Mouse (Mus musculus): ENCODE data around the gene Nyap1. TPM values are rescaled to one million over a fixed set of nuclear protein-coding genes. Genes with fewer than 3 reads are reported as not detected.
"Not testable (repeated sequence)": the region's sequence is repeated elsewhere in the genome, so short reads cannot be mapped to it uniquely, and the experiment has no call there.

The Nyap1 gene
- polyA plus RNA-seq, 1 experiment: 5.7 TPM

DNA sequence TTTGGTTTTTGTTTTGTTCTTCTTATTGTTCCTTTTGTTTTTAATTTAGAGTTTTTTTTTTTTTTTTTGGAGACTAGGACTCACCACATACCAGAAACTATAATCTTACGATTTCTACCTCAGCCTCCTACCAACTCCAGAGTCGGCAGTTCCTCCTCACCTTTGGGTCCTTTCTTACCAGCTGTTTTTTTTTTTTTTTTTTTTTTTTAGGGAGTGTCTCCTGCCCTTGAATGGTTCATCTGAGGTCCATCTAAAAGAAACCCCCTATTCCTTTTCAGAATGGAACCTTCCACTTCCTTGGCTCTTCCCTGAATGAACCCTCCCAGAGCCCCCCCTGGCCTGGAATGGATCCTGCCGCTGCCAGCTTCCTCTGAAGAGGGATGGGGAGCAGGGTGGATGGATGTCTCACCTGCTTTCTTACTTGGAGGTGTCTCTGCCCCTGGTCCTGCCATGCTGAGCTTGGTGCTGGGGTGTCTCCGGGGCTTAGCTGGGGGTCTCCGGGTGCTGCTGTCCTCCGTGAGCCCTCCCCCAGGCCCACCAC, 3.9 kb downstream of the Nyap1 start:
- Histone ChIP-seq H3K4me1 (ENCODE audit: control insufficient read depth, insufficient read depth, low read length) (peaks cover 11% of the 10 kb centered on the region), H3K4me3 (ENCODE audit: insufficient read depth, low read length) (no peak overlapping the region), H3K27ac (ENCODE audit: insufficient read depth, low read length) (no peak overlapping the region)
- TF ChIP-seq POLR2A (IDR thresholded peaks at IDR 0.05; ENCODE audit: low read depth, low read length): no peak
- TF ChIP-seq CTCF (IDR thresholded peaks at IDR 0.05; ENCODE audit: borderline replicate concordance, insufficient read depth, low read length): no peak

DNA sequence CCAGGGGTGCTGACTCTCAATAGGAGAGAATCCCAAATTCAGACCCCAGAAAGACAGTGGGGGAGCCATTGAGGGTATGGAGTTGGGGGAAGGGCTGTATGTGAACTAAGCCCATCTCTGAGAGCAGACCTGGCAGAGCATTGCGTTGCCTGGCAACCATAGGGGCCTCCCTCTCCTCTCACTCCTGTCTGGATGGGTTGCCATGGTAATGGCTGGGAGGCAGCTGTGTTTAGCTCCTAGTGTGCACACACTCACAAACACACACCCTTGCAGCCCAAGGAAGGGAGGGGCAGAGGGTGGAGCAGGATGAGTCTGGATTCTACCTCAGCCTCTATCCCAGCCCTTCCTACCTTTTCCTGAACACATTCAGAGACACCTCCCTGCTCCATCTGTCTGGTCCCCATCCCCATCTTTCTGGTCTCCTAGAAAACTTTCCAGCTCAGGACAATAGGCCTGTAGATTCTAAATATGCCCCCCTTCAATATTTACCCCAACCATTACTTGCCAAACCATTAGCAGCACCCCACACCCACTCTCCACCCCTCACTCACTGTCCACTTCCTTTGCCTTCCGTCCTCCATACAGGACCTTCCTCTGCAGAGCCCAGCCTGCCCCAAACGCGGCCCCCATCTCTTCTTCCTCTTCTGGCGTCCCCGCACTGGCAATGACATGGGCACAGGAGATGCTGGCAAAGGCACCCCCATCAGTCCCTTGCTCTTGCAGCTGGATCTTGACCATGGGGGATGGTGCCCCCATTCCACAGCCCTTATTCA, 6.9 kb downstream of the Nyap1 start:
- Histone ChIP-seq H3K27ac (ENCODE audit: insufficient read depth, low read length) (no peak overlapping the region), H3K4me3 (ENCODE audit: insufficient read depth, low read length) (no peak overlapping the region), H3K4me1 (ENCODE audit: control insufficient read depth, insufficient read depth, low read length) (peaks cover 4% of the 10 kb centered on the region)
- no peak for TF ChIP-seq CTCF (IDR thresholded peaks at IDR 0.05; ENCODE audit: borderline replicate concordance, insufficient read depth, low read length)
- TF ChIP-seq POLR2A (IDR thresholded peaks at IDR 0.05; ENCODE audit: low read depth, low read length): no peak

DNA sequence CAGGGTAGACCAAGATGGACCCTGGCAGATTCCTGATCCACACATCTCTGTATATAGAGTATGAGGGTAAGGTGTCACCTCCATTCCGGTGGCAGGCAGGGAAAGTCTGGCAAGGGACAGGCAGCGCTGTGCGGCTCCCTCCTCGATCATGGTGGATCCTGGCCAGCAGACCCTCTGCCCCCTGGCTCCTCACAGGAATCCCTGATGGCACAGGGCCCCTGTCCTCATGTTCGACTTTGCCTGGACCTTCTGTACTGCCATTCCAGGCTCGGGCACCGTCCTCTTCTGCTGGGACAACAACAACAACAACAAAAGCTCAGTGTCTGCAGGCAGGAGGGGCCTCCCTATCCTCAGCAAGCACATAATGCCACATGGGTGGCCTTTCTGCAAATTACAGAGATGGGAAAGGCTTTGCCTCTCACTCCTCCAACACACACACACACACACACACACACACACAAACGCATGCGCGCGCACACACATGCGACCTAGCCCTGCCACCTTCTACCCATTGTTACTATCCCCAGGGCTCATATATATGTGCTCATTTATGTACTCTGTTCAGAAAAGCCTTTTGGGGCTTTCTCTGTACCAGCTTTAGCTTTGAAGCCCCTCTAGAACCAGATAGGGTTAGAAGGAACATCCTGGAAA, 7.6 kb downstream of the Nyap1 start:
- Histone ChIP-seq H3K4me3 (ENCODE audit: insufficient read depth, low read length) (no peak overlapping the region), H3K27ac (ENCODE audit: insufficient read depth, low read length) (no peak overlapping the region), H3K4me1 (ENCODE audit: control insufficient read depth, insufficient read depth, low read length) (no peaks in the 10 kb centered on the region)
- no peak for TF ChIP-seq CTCF (IDR thresholded peaks at IDR 0.05; ENCODE audit: borderline replicate concordance, insufficient read depth, low read length)
- no peak for TF ChIP-seq POLR2A (IDR thresholded peaks at IDR 0.05; ENCODE audit: low read depth, low read length)

DNA sequence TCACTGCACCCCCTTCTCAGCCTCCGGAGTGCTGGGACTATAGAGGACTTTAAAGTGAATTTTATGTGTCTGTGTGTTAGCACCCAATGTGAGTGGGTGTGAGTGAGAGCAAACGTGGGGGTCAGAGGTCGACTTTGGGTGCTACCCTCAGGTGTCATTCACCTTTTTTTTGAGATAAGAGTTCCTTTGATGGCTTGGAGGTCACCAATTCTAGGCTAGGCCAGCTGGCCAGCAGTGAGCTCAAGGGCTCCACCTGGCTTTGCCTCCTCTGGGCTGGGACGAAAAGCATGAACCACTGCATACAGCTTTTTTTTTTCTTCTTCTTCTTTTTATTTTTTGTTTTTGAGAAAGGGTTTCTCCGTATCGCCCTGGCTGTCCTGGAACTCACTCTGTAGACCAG, 14.6 kb downstream of the Nyap1 start:
- H3K4me1 ChIP-seq (ENCODE audit: control insufficient read depth, insufficient read depth, low read length): no peaks in the 10 kb centered on the region
- H3K4me3 ChIP-seq (ENCODE audit: insufficient read depth, low read length): no peak overlapping the region
- TF ChIP-seq POLR2A (IDR thresholded peaks at IDR 0.05; ENCODE audit: low read depth, low read length): no peak
- no peak for TF ChIP-seq CTCF (IDR thresholded peaks at IDR 0.05; ENCODE audit: borderline replicate concordance, insufficient read depth, low read length)
- H3K27ac ChIP-seq (ENCODE audit: insufficient read depth, low read length): no peak overlapping the region

GRCm38 (mm10) chr5:137723840-137724239, 17.6 kb downstream of the Nyap1 start:
- Histone ChIP-seq H3K4me3 (ENCODE audit: insufficient read depth, low read length) (no peak overlapping the region), H3K27ac (ENCODE audit: insufficient read depth, low read length) (no peak overlapping the region), H3K4me1 (ENCODE audit: control insufficient read depth, insufficient read depth, low read length) (no peaks in the 10 kb centered on the region)
- no peak for TF ChIP-seq CTCF (IDR thresholded peaks at IDR 0.05; ENCODE audit: borderline replicate concordance, insufficient read depth, low read length)
- no peak for TF ChIP-seq POLR2A (IDR thresholded peaks at IDR 0.05; ENCODE audit: low read depth, low read length)

DNA sequence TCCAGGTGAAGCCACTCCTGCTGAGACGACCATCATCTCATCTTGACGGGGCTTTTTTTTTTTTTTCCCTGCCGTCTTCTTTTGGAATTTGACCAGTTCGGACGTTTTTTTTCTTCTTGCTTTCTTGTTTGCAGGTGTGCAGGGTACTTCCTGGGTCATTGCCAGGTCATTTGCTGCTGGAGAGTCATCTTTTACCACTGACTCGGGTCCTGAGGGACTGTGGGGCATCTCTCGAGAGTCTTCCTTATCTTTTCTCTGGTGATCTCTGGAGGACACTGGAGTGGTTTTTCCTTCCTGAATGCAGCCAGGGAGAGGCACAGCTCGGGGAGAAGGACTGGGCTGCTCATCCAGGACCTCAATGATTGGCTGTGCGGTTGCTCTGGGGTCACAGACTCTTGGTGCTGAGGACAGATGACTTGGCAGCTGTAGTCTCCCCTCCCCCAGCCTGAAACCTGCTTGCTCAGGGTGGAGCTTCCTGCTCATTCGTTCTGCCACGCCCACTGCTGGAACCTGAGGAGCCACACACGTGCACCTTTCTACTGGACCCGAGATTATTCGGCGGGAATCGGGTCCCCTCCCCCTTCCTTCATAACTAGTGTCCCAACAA, 20.7 kb downstream of the Nyap1 start:
- not testable (repeated sequence) for H3K27ac ChIP-seq (ENCODE audit: insufficient read depth, low read length); H3K4me1 ChIP-seq (ENCODE audit: control insufficient read depth, insufficient read depth, low read length); H3K4me3 ChIP-seq (ENCODE audit: insufficient read depth, low read length)

DNA sequence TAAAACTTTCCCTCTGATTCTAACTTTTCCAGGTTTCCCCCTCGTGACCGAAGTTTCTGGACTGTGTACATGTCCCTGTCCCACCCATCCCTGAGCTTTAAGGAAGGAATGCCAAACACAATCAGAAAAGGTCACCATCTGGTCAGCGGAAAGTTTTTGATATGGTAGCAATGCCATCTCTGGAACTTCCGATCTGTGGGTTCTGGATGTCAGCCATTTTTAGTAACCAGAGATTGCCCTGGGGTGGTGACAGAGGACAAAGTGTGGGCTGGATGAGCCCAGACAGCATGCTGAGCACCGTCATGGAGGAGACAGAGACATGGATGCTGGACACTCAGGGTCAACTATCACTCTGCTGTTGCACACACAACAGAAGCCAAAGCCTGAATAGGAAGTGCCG, 22.3 kb downstream of the Nyap1 start:
- H3K4me3 ChIP-seq (ENCODE audit: insufficient read depth, low read length): no peak overlapping the region
- no peaks in the 10 kb centered on the region for H3K4me1 ChIP-seq (ENCODE audit: control insufficient read depth, insufficient read depth, low read length)
- H3K27ac ChIP-seq (ENCODE audit: insufficient read depth, low read length): no peak overlapping the region
- TF ChIP-seq CTCF (IDR thresholded peaks at IDR 0.05; ENCODE audit: borderline replicate concordance, insufficient read depth, low read length): no peak
- no peak for TF ChIP-seq POLR2A (IDR thresholded peaks at IDR 0.05; ENCODE audit: low read depth, low read length)

DNA sequence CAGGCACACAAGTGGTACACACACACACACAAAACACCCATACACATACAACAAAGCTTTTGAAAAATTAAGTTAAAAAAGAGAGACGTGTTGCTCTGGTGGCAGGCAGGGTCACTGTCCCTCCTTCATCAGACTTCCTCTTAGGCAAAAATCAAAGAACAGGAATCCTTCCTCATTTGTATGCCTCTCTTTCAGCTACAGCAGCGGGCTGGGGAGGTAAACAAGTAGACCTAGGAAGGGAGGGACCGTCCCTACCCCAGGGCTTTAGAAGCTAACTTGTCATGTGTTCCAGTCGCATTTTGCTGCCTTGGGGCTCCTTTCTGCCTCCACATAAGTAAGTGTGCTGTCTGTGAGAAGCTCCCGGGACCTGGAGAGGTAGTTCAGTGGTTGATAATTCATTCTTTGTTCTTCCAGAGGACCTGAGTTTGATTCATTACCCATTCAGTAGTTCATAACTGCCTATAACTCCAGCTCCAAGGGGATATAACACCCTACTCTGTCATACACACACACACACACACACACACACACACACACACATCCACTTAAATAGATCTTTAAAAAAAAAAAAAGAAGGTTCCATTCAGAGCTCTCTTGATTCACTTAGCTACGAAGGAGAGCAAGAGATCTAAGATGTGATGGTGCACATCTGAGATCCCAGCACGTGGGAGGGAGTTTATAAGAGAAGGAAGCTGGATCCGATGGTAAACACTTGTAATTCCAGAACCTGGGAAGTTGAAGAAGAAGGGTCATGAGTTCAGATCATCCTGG, 23.2 kb downstream of the Nyap1 start:
- no peak overlapping the region for H3K27ac ChIP-seq (ENCODE audit: insufficient read depth, low read length)
- no peak overlapping the region for H3K4me3 ChIP-seq (ENCODE audit: insufficient read depth, low read length)
- TF ChIP-seq POLR2A (IDR thresholded peaks at IDR 0.05; ENCODE audit: low read depth, low read length) (no peak), CTCF (IDR thresholded peaks at IDR 0.05; ENCODE audit: borderline replicate concordance, insufficient read depth, low read length) (no peak)
- H3K4me1 ChIP-seq (ENCODE audit: control insufficient read depth, insufficient read depth, low read length): no peaks in the 10 kb centered on the region

DNA sequence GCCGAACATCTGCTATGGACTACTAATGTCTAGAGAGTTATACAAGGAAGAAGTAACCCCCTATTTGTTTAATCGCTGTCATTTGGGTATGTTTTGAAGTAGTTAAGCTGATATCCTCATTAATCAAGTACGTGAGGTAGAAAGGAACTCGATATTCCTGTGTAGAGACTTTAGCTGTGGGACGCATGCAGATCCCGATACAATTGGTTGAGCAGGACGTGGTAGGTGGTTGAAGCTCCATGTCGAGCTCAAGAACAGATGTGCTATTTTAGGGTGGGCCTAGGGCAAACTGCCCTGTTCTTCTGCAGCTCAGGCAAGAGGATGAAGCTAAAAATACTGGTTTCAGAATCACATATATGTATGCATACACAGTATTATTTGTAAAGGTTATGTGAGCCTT, 25.7 kb downstream of the Nyap1 start:
- TF ChIP-seq CTCF (IDR thresholded peaks at IDR 0.05; ENCODE audit: borderline replicate concordance, insufficient read depth, low read length): no peak
- TF ChIP-seq POLR2A (IDR thresholded peaks at IDR 0.05; ENCODE audit: low read depth, low read length): no peak
- no peak overlapping the region for H3K27ac ChIP-seq (ENCODE audit: insufficient read depth, low read length)
- H3K4me1 ChIP-seq (ENCODE audit: control insufficient read depth, insufficient read depth, low read length): no peaks in the 10 kb centered on the region
- no peak overlapping the region for H3K4me3 ChIP-seq (ENCODE audit: insufficient read depth, low read length)
